Mouse (Mus musculus) E14TG2a.4 (cell line): Measurements from ENCODE around the gene Eif3j1.
"Not testable (repeated sequence)": the region's sequence is repeated elsewhere in the genome, so short reads cannot be mapped to it uniquely, and the experiment has no call there.

Experiments
- H3K27me3 ChIP-seq: 2 replicates; pipeline ENCODE4 v1.6.1; 2014; ENCODE audit warnings: low read length, control low read depth; ENCODE audit not compliant: insufficient read depth
- H3K36me3 ChIP-seq: 2 replicates; pipeline ENCODE4 v1.6.1; 2014; ENCODE audit warnings: low read length, control low read depth; ENCODE audit not compliant: insufficient read depth
- H3K4me1 ChIP-seq: replicated peaks from 2 replicates; pipeline ENCODE4 v1.6.1; 2014; ENCODE audit warnings: low read depth, low read length, control low read depth
- H3K4me3 ChIP-seq: replicated peaks from 2 replicates; pipeline ENCODE4 v1.5.1; 2014; ENCODE audit warnings: mild to moderate bottlenecking, low read length
- H3K9me3 ChIP-seq: 2 replicates; pipeline ENCODE4 v1.6.1; 2014; ENCODE audit warnings: low read length, control low read depth
- CTCF ChIP-seq: conservative IDR thresholded peaks from 2 replicates; pipeline ENCODE4 v1.5.1; 2014; ENCODE audit warnings: low read length
- NANOG ChIP-seq: IDR thresholded peaks from 2 replicates; pipeline ENCODE4 v1.6.1; 2014; ENCODE audit warnings: borderline replicate concordance, low read length, mixed read lengths
- POU5F1 ChIP-seq: IDR thresholded peaks from 2 replicates; pipeline ENCODE4 v1.6.1; 2014; ENCODE audit warnings: low read length, borderline replicate concordance

Eif3j1 gene

GRCm38 (mm10) chr2:122081728-122082456, 53.5 kb downstream of the Eif3j1 start:
- no peaks in the 10 kb centered on the region for H3K27me3 ChIP-seq
- no peaks in the 10 kb centered on the region for H3K9me3 ChIP-seq
- H3K4me3 ChIP-seq, result no peak overlapping the region
- peaks cover 88% of the 10 kb centered on the region for H3K36me3 ChIP-seq
- H3K4me1 ChIP-seq, result no peaks in the 10 kb centered on the region; the same call in 1 of the 2 replicates
- TF ChIP-seq POU5F1, result no peak
- TF ChIP-seq CTCF, result no peak
- no peak for TF ChIP-seq NANOG

DNA sequence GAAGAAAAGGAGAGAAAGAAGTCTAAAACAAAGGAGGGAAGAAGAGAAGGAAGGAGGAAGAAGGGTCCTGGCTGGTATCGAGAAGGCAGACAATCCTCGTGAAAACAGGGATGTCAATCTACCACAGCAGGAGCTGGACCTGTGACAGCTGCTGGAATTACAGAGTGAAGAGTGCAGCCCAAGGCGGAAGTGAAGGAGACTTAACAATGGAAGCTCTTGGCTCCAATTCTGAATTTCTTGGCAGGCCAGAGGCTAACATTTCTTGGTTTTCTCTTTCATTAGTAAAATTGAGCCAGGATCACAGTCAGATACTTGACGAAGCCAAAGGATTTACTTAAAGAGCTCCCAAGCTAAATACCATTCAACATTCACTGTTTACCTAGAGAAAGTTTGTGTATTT, 58.1 kb downstream of the Eif3j1 start:
- no peaks in the 10 kb centered on the region; the same call in 1 of the 2 replicates for H3K4me1 ChIP-seq
- H3K27me3 ChIP-seq, result no peaks in the 10 kb centered on the region
- peaks cover 92% of the 10 kb centered on the region for H3K36me3 ChIP-seq
- TF ChIP-seq POU5F1 (no peak), CTCF (no peak), NANOG (no peak)
- no peak overlapping the region for H3K4me3 ChIP-seq
- no peaks in the 10 kb centered on the region for H3K9me3 ChIP-seq

DNA sequence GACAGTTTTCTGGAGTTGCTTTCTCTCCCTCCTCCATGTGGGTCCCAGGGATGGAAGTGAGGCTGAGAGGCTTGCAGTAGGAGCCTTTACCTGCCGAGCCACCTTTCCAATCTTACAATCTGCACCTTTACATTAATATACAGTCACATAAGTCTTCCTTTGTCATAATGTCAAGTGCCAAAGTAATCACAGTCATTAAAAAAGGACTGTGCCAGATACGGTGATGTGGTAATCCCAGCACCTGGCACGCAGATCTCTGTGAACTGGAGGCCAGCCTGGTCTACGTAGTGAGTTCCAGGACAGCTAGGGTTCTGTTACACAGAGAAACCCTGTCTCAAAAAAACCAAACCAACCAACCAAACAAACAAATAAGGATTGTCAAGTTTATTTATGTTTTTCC, 65.5 kb downstream of the Eif3j1 start:
- H3K4me1 ChIP-seq, result no peaks in the 10 kb centered on the region
- H3K27me3 ChIP-seq, result no peaks in the 10 kb centered on the region
- peaks cover 13% of the 10 kb centered on the region for H3K9me3 ChIP-seq
- H3K36me3 ChIP-seq, result peaks cover 95% of the 10 kb centered on the region
- TF ChIP-seq NANOG, result no peak
- no peak overlapping the region for H3K4me3 ChIP-seq

GRCm38 (mm10) chr2:122097686-122098085, 69.3 kb downstream of the Eif3j1 start:
- Histone ChIP-seq H3K36me3 (peaks cover 94% of the 10 kb centered on the region), H3K9me3 (peaks cover 16% of the 10 kb centered on the region)

GRCm38 (mm10) chr2:122102070-122102469, 73.7 kb downstream of the Eif3j1 start:
- peaks cover 16% of the 10 kb centered on the region for H3K9me3 ChIP-seq
- no peaks in the 10 kb centered on the region for H3K27me3 ChIP-seq
- no peak overlapping the region for H3K4me3 ChIP-seq
- TF ChIP-seq CTCF, result peak; percentile 31; the same call in 1 of the 2 replicates
- no peak for TF ChIP-seq NANOG
- no peak for TF ChIP-seq POU5F1
- H3K36me3 ChIP-seq, result peaks cover 82% of the 10 kb centered on the region
- no peaks in the 10 kb centered on the region for H3K4me1 ChIP-seq

More at GRCm38 (mm10) chr2:122097686-122098085, 69.3 kb downstream of the Eif3j1 start:
- H3K4me1 ChIP-seq, H3K27me3 ChIP-seq, H3K4me3 ChIP-seq: not testable (repeated sequence)
